Mouse (Mus musculus): Measurements from ENCODE around the gene Hat1.

DNA sequence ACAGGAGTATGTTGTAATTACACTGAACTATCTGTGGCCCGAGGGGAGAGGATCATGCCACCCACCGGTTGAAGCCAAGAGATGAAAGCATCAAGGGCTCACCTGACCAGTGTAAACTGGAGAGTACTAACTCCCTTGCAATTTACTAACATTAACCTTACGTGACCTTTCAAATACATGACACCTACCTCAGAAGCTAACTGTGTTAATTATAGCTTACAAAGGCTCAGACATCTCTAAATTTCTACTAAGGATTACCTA, 37.1 kb upstream of the Hat1 start:
- no peak for TF ChIP-seq ZC3H11A (IDR thresholded peaks at IDR 0.05; ENCODE audit: borderline replicate concordance, low read depth, low read length)
- TF ChIP-seq HCFC1 (IDR thresholded peaks at IDR 0.05; ENCODE audit: borderline replicate concordance, insufficient read depth, low read length), result no peak
